11 mouse cellular contexts compared by ENCODE assay signal in genomic region chr7:136377742-136378141, GRCm38 (mm10).
DNase-seq lines count a peak whose midpoint lies in the region; ATAC-seq and TF ChIP-seq lines count a peak whose summit lies in the region.
"Had no signal": no experiment of that assay in that cellular context is flagged by ENCODE, and none has a peak within 500 bp of the region (broad histone marks: within the 10 kb centered on the region; RNA-seq: fewer than 3 reads in every experiment).

No protein-coding gene starts in this region.

- no peaks in the 10 kb centered on the region for H3K4me1 ChIP-seq in intestine, embryonic 14.5 days (replicated peaks; ENCODE audit: control insufficient read depth, insufficient read depth, low read length)
- no peaks in the 10 kb centered on the region for H3K4me1 ChIP-seq in intestine, embryonic 16.5 days (ENCODE audit: control insufficient read depth, insufficient read depth, low read length)
- peaks cover 35% of the 10 kb centered on the region for H3K4me1 ChIP-seq in embryonic facial prominence, embryonic 13.5 days
- H3K4me1 ChIP-seq in hindbrain, postnatal 0 days (ENCODE audit: insufficient read depth, low read length), result no peaks in the 10 kb centered on the region
- 0 out of 2 replicates have a peak, but pooled peaks cover 3% of the 10 kb centered on the region for H3K4me1 ChIP-seq in hindbrain, embryonic 13.5 days (replicated peaks)

- 68% methylated on average over 8 of the region's 8 CpGs for WGBS in intestine, embryonic 14.5 days
- 61% methylated on average over 8 of the region's 8 CpGs for WGBS in intestine, embryonic 16.5 days
- WGBS in embryonic facial prominence, embryonic 13.5 days, result 46% methylated on average over 8 of the region's 8 CpGs
- 83% methylated on average over 8 of the region's 8 CpGs for WGBS in hindbrain, postnatal 0 days
- 81% methylated on average over 8 of the region's 8 CpGs for WGBS in hindbrain, embryonic 13.5 days

- H3K27ac ChIP-seq in intestine, embryonic 14.5 days (ENCODE audit: low read depth), result peak overlapping the region; percentile 51; the same call in 1 of the 2 replicates
- no peak overlapping the region for H3K27ac ChIP-seq in intestine, embryonic 16.5 days (ENCODE audit: low read length)
- peak overlapping the region; percentile 28; the same call in 1 of the 2 replicates for H3K27ac ChIP-seq in embryonic facial prominence, embryonic 13.5 days
- H3K27ac ChIP-seq in hindbrain, postnatal 0 days, result no peak overlapping the region
- H3K27ac ChIP-seq in hindbrain, embryonic 13.5 days, result no peak overlapping the region

- no peaks in the 10 kb centered on the region for H3K9me3 ChIP-seq in intestine, embryonic 14.5 days (ENCODE audit: control insufficient read depth, low read length)
- no peaks in the 10 kb centered on the region for H3K9me3 ChIP-seq in intestine, embryonic 16.5 days (ENCODE audit: control insufficient read depth, low read length)
- no peaks in the 10 kb centered on the region for H3K9me3 ChIP-seq in embryonic facial prominence, embryonic 13.5 days
- H3K9me3 ChIP-seq in hindbrain, postnatal 0 days (ENCODE audit: low read length), result no peaks in the 10 kb centered on the region
- no peaks in the 10 kb centered on the region for H3K9me3 ChIP-seq in hindbrain, embryonic 13.5 days

- H3K27me3 ChIP-seq in intestine, embryonic 14.5 days (replicated peaks; ENCODE audit: control insufficient read depth, insufficient read depth, low read length), result no peaks in the 10 kb centered on the region
- H3K27me3 ChIP-seq in intestine, embryonic 16.5 days (replicated peaks; ENCODE audit: control insufficient read depth, insufficient read depth, low read length), result no peaks in the 10 kb centered on the region
- H3K27me3 ChIP-seq in embryonic facial prominence, embryonic 13.5 days, result no peaks in the 10 kb centered on the region; the same call in 1 of the 2 replicates
- H3K27me3 ChIP-seq in hindbrain, postnatal 0 days (ENCODE audit: insufficient read depth, low read length), result no peaks in the 10 kb centered on the region
- no peaks in the 10 kb centered on the region for H3K27me3 ChIP-seq in hindbrain, embryonic 13.5 days

- TF ChIP-seq CTCF in hindbrain, postnatal 0 days (IDR thresholded peaks at IDR 0.05; ENCODE audit: low read depth), result no peak

- no peak overlapping the region for H3K4me2 ChIP-seq in intestine, embryonic 14.5 days (ENCODE audit: low read length)
- H3K4me2 ChIP-seq in intestine, embryonic 16.5 days (ENCODE audit: low read depth, low read length), result no peak overlapping the region
- no peak overlapping the region for H3K4me2 ChIP-seq in embryonic facial prominence, embryonic 13.5 days
- no peak overlapping the region for H3K4me2 ChIP-seq in hindbrain, postnatal 0 days (ENCODE audit: low read depth, low read length)
- no peak overlapping the region for H3K4me2 ChIP-seq in hindbrain, embryonic 13.5 days

- no peak for ATAC-seq in intestine, embryonic 14.5 days (replicated peaks; ENCODE audit: low FRiP score, low TSS enrichment, low read depth)
- no peak for ATAC-seq in intestine, embryonic 16.5 days
- no peak for ATAC-seq in embryonic facial prominence, embryonic 13.5 days (ENCODE audit: insufficient number of reproducible peaks, insufficient read depth, low FRiP score, low TSS enrichment, low read depth)
- no peak for ATAC-seq in hindbrain, postnatal 0 days
- no peak for ATAC-seq in hindbrain, embryonic 13.5 days (ENCODE audit: low FRiP score)

- no peak overlapping the region for H3K9ac ChIP-seq in intestine, embryonic 14.5 days (ENCODE audit: low read length)
- H3K9ac ChIP-seq in intestine, embryonic 16.5 days (ENCODE audit: low read depth, low read length), result no peak overlapping the region
- H3K9ac ChIP-seq in embryonic facial prominence, embryonic 13.5 days, result no peak overlapping the region
- no peak overlapping the region for H3K9ac ChIP-seq in hindbrain, postnatal 0 days (replicated peaks; ENCODE audit: low read length)
- H3K9ac ChIP-seq in hindbrain, embryonic 13.5 days, result no peak overlapping the region

- intact Hi-C loops in heart, postnatal 36 days (cut with DNase I), result no loop called here

- H3K36me3 ChIP-seq in intestine, embryonic 14.5 days (ENCODE audit: control insufficient read depth, insufficient read depth, low read length), result no peaks in the 10 kb centered on the region
- H3K36me3 ChIP-seq in intestine, embryonic 16.5 days (ENCODE audit: control insufficient read depth, insufficient read depth, low read length), result no peaks in the 10 kb centered on the region
- no peaks in the 10 kb centered on the region for H3K36me3 ChIP-seq in embryonic facial prominence, embryonic 13.5 days
- H3K36me3 ChIP-seq in hindbrain, postnatal 0 days (ENCODE audit: insufficient read depth, low read length), result no peaks in the 10 kb centered on the region
- H3K36me3 ChIP-seq in hindbrain, embryonic 13.5 days, result no peaks in the 10 kb centered on the region

- no peak overlapping the region for H3K4me3 ChIP-seq in intestine, embryonic 14.5 days (ENCODE audit: low read depth, low read length)
- H3K4me3 ChIP-seq in intestine, embryonic 16.5 days (ENCODE audit: low read length), result no peak overlapping the region
- H3K4me3 ChIP-seq in embryonic facial prominence, embryonic 13.5 days, result no peak overlapping the region
- H3K4me3 ChIP-seq in hindbrain, postnatal 0 days (ENCODE audit: low read length), result no peak overlapping the region
- no peak overlapping the region for H3K4me3 ChIP-seq in hindbrain, embryonic 13.5 days
- H3K4me3 ChIP-seq: erythroblast, embryonic 14.5 days had no signal

- DNase-seq in intestine, embryonic 14.5 days (ENCODE audit: low spot score), result no peak
- peak; percentile 83 to 89 for DNase-seq in heart, adult 18-20 months
- peak; percentile 50 to 65 for DNase-seq in heart, postnatal 36 days
- DNase-seq in hindbrain, postnatal 0 days (ENCODE audit: low spot score), result no peak
- DNase-seq in frontal cortex, postnatal 10 days (ENCODE audit: low spot score in 2 of 2), result no peak
- DNase-seq: adrenal gland, postnatal 25 days; cerebellum, adult 18-20 months had no signal

Comparison
In these comparisons a context has a peak if more than half of its experiments do, and no peak if none do; other contexts are left out.
1. H3K27ac ChIP-seq: peak in intestine, embryonic 14.5 days (single experiment) and embryonic facial prominence, embryonic 13.5 days (single experiment); none in intestine, embryonic 16.5 days (single experiment), hindbrain, postnatal 0 days (single experiment) and hindbrain, embryonic 13.5 days (single experiment).
2. DNase-seq: peak in heart, adult 18-20 months (2 of 2) and heart, postnatal 36 days (2 of 2); none in intestine, embryonic 14.5 days (single experiment), hindbrain, postnatal 0 days (single experiment) and frontal cortex, postnatal 10 days (0 of 2).